Mouse (Mus musculus) myocyte (in vitro differentiated cells): ENCODE data around the gene Sytl3. TPM values are rescaled to one million over a fixed set of nuclear protein-coding genes. Genes with fewer than 3 reads are reported as not detected.

ENCODE experiments used
- H3K27me3 ChIP-seq: one replicate; pipeline ENCODE4 v1.6.1; 2011; ENCODE audit not compliant: control insufficient read depth, insufficient read depth, insufficient read length
- H3K36me3 ChIP-seq: one replicate; pipeline ENCODE4 v1.6.1; 2011; ENCODE audit not compliant: control insufficient read depth, insufficient read depth
- H3K4me2 ChIP-seq: one replicate; pipeline ENCODE4 v1.6.1; 2011; ENCODE audit warnings: low read depth, control low read depth
- H3K4me3 ChIP-seq: one replicate; pipeline ENCODE4 v1.5.1; 2011; ENCODE audit warnings: mild to moderate bottlenecking, control low read depth, moderate library complexity
- H3K79me2 ChIP-seq: one replicate; pipeline ENCODE4 v1.6.1; 2011; ENCODE audit not compliant: control insufficient read depth, insufficient read depth
- H3ac ChIP-seq: one replicate; pipeline ENCODE4 v1.6.1; 2011; ENCODE audit not compliant: control insufficient read depth, insufficient read length
- CEBPB ChIP-seq: IDR thresholded peaks from 2 replicates; pipeline ENCODE4 v1.6.1; 2011; ENCODE audit warnings: mild to moderate bottlenecking, moderate library complexity; ENCODE audit not compliant: poor library complexity, insufficient read depth, severe bottlenecking
- E2F4 ChIP-seq: IDR thresholded peaks from one replicate; pipeline ENCODE4 v1.6.1; 2011; ENCODE audit warnings: mild to moderate bottlenecking, control low read depth, moderate library complexity; ENCODE audit not compliant: insufficient read depth
- MAX ChIP-seq: IDR thresholded peaks from one replicate; pipeline ENCODE4 v1.6.1; 2011; ENCODE audit warnings: low read depth, mild to moderate bottlenecking, control low read depth
- MYOD1 ChIP-seq, 3 experiments: IDR thresholded peaks; one replicate each; pipeline ENCODE4 v1.6.1; 2011; ENCODE audit warnings: control low read depth in 2 of 3, low read depth in 2 of 3, mild to moderate bottlenecking in 2 of 3, moderate library complexity in 1 of 3; ENCODE audit not compliant: insufficient read length in 2 of 3, control insufficient read depth in 1 of 3
- MYOG ChIP-seq, 3 experiments: IDR thresholded peaks; one replicate each; pipeline ENCODE4 v1.6.1; 2011; ENCODE audit warnings: control low read depth in 2 of 3, low read depth in 2 of 3, mild to moderate bottlenecking in 2 of 3; ENCODE audit not compliant: insufficient read length in 2 of 3, control insufficient read depth in 1 of 3, insufficient read depth in 1 of 3
- POLR2A ChIP-seq: IDR thresholded peaks from one replicate; pipeline ENCODE4 v1.6.1; 2011; ENCODE audit warnings: low read depth, mild to moderate bottlenecking, control low read depth, moderate library complexity; ENCODE audit not compliant: insufficient read length
- POLR2AphosphoS2 ChIP-seq: IDR thresholded peaks from one replicate; pipeline ENCODE4 v1.6.1; 2011; ENCODE audit warnings: low read depth, control low read depth; ENCODE audit not compliant: insufficient read length
- REST ChIP-seq: IDR thresholded peaks from one replicate; pipeline ENCODE4 v1.6.1; 2011; ENCODE audit warnings: mild to moderate bottlenecking, control low read depth, moderate library complexity; ENCODE audit not compliant: insufficient read depth, insufficient read length
- SRF ChIP-seq: IDR thresholded peaks from one replicate; pipeline ENCODE4 v1.6.1; 2011; ENCODE audit warnings: low read depth; ENCODE audit not compliant: control insufficient read depth, insufficient read length
- TCF12 ChIP-seq: IDR thresholded peaks from one replicate; pipeline ENCODE4 v1.6.1; 2011; ENCODE audit warnings: mild to moderate bottlenecking, control low read depth; ENCODE audit not compliant: poor library complexity, insufficient read depth, severe bottlenecking
- TCF3 ChIP-seq: IDR thresholded peaks from one replicate; pipeline ENCODE4 v1.6.1; 2011; ENCODE audit warnings: low read depth, control low read depth; ENCODE audit not compliant: insufficient read length
- USF1 ChIP-seq: IDR thresholded peaks from one replicate; pipeline ENCODE4 v1.6.1; 2011; ENCODE audit warnings: low read depth, mild to moderate bottlenecking, control low read depth, moderate library complexity
- polyA plus RNA-seq: library from polyadenylated mRNA; unstranded; fragments of >200 nt; fragmentation: generic; extraction: Trizol; gene quantifications from one replicate; pipeline ENCODE4 v1.2.1, GENCODE M21; 2012; ENCODE audit warnings: missing spikeins

The Sytl3 gene
- polyA plus RNA-seq, 1 experiment: not detected

- peaks cover 25% of the 10 kb centered on the region for H3K79me2 ChIP-seq
- no peaks in the 10 kb centered on the region for H3K27me3 ChIP-seq
- H3K4me2 ChIP-seq: no peak overlapping the region
- no peak overlapping the region for H3ac ChIP-seq
- H3K36me3 ChIP-seq: no peaks in the 10 kb centered on the region
- H3K4me3 ChIP-seq: no peak overlapping the region
- TF ChIP-seq POLR2AphosphoS2: no peak
These were observed 100.0 kb downstream of the Sytl3 start for GRCm38 (mm10) chr17:6758845-6759244.

DNA sequence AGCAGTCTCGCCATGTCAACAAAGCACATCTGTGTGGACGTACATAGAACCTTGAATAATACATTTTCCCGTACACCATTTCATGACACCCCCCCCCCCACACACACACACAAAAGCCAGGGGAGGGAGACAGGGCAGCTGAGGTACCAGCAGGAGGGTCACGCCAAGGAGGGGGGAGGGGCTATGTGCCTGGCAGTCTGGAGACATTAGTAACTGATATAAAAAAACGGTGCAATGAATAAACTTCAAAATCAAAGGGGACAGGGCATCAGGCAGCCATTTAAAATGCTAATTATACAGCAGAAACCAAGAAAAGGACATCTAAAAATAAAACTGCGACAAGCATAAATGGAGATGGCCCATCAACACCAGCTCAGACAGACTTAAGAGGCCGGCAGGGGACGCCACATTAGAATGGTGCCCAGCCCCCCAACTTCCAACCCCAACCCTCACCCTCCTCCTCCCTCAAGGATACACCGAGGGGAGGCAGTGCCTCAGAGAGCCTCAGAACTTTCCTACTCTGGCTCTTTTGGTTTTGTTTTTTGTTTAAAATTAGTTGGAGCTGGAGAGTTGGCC lies 100.9 kb downstream of the Sytl3 start:
- H3K4me3 ChIP-seq: no peak overlapping the region
- H3K36me3 ChIP-seq: no peaks in the 10 kb centered on the region
- H3K4me2 ChIP-seq: no peak overlapping the region
- H3K79me2 ChIP-seq: peaks cover 32% of the 10 kb centered on the region
- no peak overlapping the region for H3ac ChIP-seq
- H3K27me3 ChIP-seq: no peaks in the 10 kb centered on the region
- TF ChIP-seq MAX (no peak), TCF12 (no peak), POLR2AphosphoS2 (no peak), SRF (no peak)

DNA sequence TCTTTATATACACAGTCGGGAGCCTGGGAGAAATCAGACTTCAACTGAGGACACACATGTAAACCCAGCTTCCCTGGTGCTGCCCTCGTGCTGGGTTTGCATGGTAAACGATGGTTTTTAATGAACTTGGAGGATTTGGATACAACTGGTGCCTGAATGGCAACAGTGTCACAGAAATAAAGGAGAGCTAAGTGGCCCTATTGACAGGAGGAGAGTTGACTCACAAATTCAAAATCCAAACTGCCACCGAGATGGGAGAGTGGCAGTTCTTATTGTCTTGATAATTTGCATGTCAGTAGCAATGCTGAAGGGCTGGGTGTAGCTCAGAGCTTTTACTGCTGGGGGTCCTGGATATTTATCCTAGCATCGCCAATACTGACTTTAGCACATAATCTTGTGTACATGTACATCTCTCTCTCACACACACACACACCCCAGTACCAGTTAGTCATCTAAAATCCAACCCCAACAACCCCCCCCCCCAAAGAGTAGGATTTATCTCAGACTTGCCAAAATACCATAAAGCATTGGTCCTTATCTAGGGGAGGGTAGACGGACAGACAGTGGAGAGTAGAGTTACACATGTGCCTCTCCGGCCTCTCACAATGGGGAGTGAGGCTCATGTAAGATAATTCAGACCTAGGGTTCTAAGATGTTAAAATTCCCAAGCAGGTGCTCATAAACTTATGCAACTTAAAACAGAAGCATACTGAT lies 104.8 kb downstream of the Sytl3 start:
- H3ac ChIP-seq: no peak overlapping the region
- H3K79me2 ChIP-seq: peaks cover 66% of the 10 kb centered on the region
- no peak overlapping the region for H3K4me3 ChIP-seq
- no peaks in the 10 kb centered on the region for H3K27me3 ChIP-seq
- TF ChIP-seq MAX (no peak), TCF12 (no peak), SRF (no peak), TCF3 (no peak), E2F4 (no peak), CEBPB (no peak), POLR2AphosphoS2 (no peak), POLR2A (no peak), MYOD1 (IDR thresholded peaks at IDR 0.05; ENCODE audit: control insufficient read depth in 1 of 3, insufficient read length in 2 of 3, low read depth in 2 of 3) (no peak), REST (no peak), USF1 (no peak), MYOG (IDR thresholded peaks at IDR 0.05; ENCODE audit: control insufficient read depth in 1 of 3, insufficient read depth in 1 of 3, insufficient read length in 2 of 3, low read depth in 2 of 3) (no peak)
- H3K36me3 ChIP-seq: no peaks in the 10 kb centered on the region
- no peak overlapping the region for H3K4me2 ChIP-seq

- Histone ChIP-seq H3K79me2 (peaks cover 71% of the 10 kb centered on the region), H3K4me2 (no peak overlapping the region), H3K36me3 (no peaks in the 10 kb centered on the region), H3K27me3 (no peaks in the 10 kb centered on the region), H3ac (no peak overlapping the region), H3K4me3 (no peak overlapping the region)
- no peak for TF ChIP-seq MYOG (IDR thresholded peaks at IDR 0.05; ENCODE audit: control insufficient read depth in 1 of 3, insufficient read depth in 1 of 3, insufficient read length in 2 of 3, low read depth in 2 of 3)
- TF ChIP-seq TCF3: no peak
- TF ChIP-seq SRF: no peak
- no peak for TF ChIP-seq POLR2A
- no peak for TF ChIP-seq TCF12
- TF ChIP-seq MAX: no peak
- TF ChIP-seq MYOD1 (IDR thresholded peaks at IDR 0.05; ENCODE audit: control insufficient read depth in 1 of 3, insufficient read length in 2 of 3, low read depth in 2 of 3): no peak
- TF ChIP-seq POLR2AphosphoS2: no peak
- no peak for TF ChIP-seq E2F4
- no peak for TF ChIP-seq USF1
- no peak for TF ChIP-seq REST
- no peak for TF ChIP-seq CEBPB
These were observed 105.3 kb downstream of the Sytl3 start for GRCm38 (mm10) chr17:6764227-6764593.

DNA sequence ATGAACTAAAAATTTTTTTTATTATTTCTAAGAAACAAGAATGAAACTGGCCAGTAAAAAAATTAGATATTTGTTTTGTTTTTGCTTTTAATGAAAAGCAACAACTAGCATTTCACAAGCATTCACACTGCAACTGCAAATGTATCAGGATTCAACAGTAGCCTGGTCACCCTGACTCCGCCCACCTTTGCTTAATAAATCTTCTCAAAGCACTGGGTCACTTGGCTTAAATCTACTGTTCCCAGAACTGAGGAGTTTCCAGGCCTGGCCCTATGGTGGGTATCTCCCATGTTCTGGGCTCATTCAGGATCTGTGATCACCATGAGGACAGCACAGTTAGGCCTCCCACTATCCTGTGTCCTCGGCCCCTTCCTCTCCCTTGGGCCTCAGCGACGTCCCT lies 105.8 kb downstream of the Sytl3 start:
- H3K4me3 ChIP-seq: no peak overlapping the region
- peaks cover 71% of the 10 kb centered on the region for H3K79me2 ChIP-seq
- no peaks in the 10 kb centered on the region for H3K27me3 ChIP-seq
- no peak overlapping the region for H3ac ChIP-seq
- H3K36me3 ChIP-seq: no peaks in the 10 kb centered on the region
- H3K4me2 ChIP-seq: no peak overlapping the region
- TF ChIP-seq POLR2AphosphoS2: no peak
- no peak for TF ChIP-seq CEBPB
- no peak for TF ChIP-seq USF1
- no peak for TF ChIP-seq POLR2A
- TF ChIP-seq MAX: no peak
- no peak for TF ChIP-seq MYOD1 (IDR thresholded peaks at IDR 0.05; ENCODE audit: control insufficient read depth in 1 of 3, insufficient read length in 2 of 3, low read depth in 2 of 3)
- TF ChIP-seq SRF: no peak
- TF ChIP-seq TCF3: no peak
- TF ChIP-seq MYOG (IDR thresholded peaks at IDR 0.05; ENCODE audit: control insufficient read depth in 1 of 3, insufficient read depth in 1 of 3, insufficient read length in 2 of 3, low read depth in 2 of 3): no peak
- TF ChIP-seq TCF12: no peak
- no peak for TF ChIP-seq REST
- TF ChIP-seq E2F4: no peak
